Mouse (Mus musculus) embryonic facial prominence, embryonic 14.5 days (tissue): ENCODE data around the gene Isyna1. TPM values are rescaled to one million over a fixed set of nuclear protein-coding genes. Genes with fewer than 3 reads are reported as not detected.

Source experiments
- ATAC-seq: fragments of 200-750 bp; cut with Nextera tagmentation; 2 replicates; pipeline ENCODE4 v1.8.0; 2017; ENCODE audit warnings: low read depth, moderate number of reproducible peaks, moderate TSS enrichment
- DNase-seq: peaks from one replicate; pipeline ENCODE4 v3.0.0-alpha.2; 2015; ENCODE audit warnings: low spot score
- H3K27ac ChIP-seq: fragments of 300-500 bp; sonication (generic); replicated peaks from 2 replicates; pipeline ENCODE4 v1.5.1; 2014; ENCODE audit warnings: low read depth, mild to moderate bottlenecking, low read length, moderate library complexity
- H3K27me3 ChIP-seq: fragments of 300-500 bp; sonication (generic); replicated peaks from 2 replicates; pipeline ENCODE4 v1.6.1; 2014; ENCODE audit warnings: low read length; ENCODE audit not compliant: control insufficient read depth, insufficient read depth
- H3K36me3 ChIP-seq: fragments of 300-500 bp; sonication (generic); 2 replicates; pipeline ENCODE4 v1.6.1; 2014; ENCODE audit warnings: low read length, mixed read lengths; ENCODE audit not compliant: control insufficient read depth, insufficient read depth
- H3K4me1 ChIP-seq: fragments of 300-500 bp; sonication (generic); 2 replicates; pipeline ENCODE4 v1.6.1; 2014; ENCODE audit warnings: antibody characterized with exemption, low read length; ENCODE audit not compliant: control insufficient read depth, insufficient read depth
- H3K4me2 ChIP-seq: fragments of 300-500 bp; sonication (generic); 2 replicates; pipeline ENCODE4 v1.6.1; 2014; ENCODE audit warnings: low read depth, mild to moderate bottlenecking, low read length, moderate library complexity, mixed read lengths
- H3K4me3 ChIP-seq: fragments of 300-500 bp; sonication (generic); 2 replicates; pipeline ENCODE4 v1.5.1; 2014; ENCODE audit warnings: low read depth, mild to moderate bottlenecking, low read length
- H3K9ac ChIP-seq: fragments of 300-500 bp; sonication (generic); 2 replicates; pipeline ENCODE4 v1.6.1; 2014; ENCODE audit warnings: low read depth, mild to moderate bottlenecking, low read length, moderate library complexity, mixed read lengths
- H3K9me3 ChIP-seq: fragments of 300-500 bp; sonication (generic); 2 replicates; pipeline ENCODE4 v1.6.1; 2016; ENCODE audit warnings: low read length; ENCODE audit not compliant: control insufficient read depth
- WGBS: fragments of 180-500 bp; shearing (Covaris S2); extraction: QIAGEN DNeasy Blood & Tissue Kit; methylation state at CpG from one replicate; pipeline ENCODE4 v1.1.7; 2014; 5-methylcytosine and 5-hydroxymethylcytosine counted together
- polyA plus RNA-seq: library from polyadenylated mRNA; unstranded; fragments of >200 nt; fragmentation: Nextera tagmentation; extraction: Ambion mirVana; gene quantifications from 2 replicates; pipeline ENCODE4 v1.2.1, GENCODE M21; 2014

The Isyna1 gene
- polyA plus RNA-seq, 1 experiment from 2014 or later = 94.5 TPM

GRCm38 (mm10) chr8:70630532-70631381 is 36.6 kb downstream of the Isyna1 start:
- Histone ChIP-seq H3K36me3 (no peaks in the 10 kb centered on the region), H3K4me3 (peak overlapping the region; percentile 52), H3K9ac (peak overlapping the region; percentile 66), H3K27ac (no peak overlapping the region; the same call in 1 of the 2 replicates), H3K4me2 (peak overlapping the region; percentile 82), H3K27me3 (peaks cover 7% of the 10 kb centered on the region; the same call in 1 of the 2 replicates), H3K9me3 (no peaks in the 10 kb centered on the region), H3K4me1 (peaks cover 17% of the 10 kb centered on the region)
- WGBS = 14% methylated on average over 22 of the region's 22 CpGs
- DNase-seq (peak; percentile 65), ATAC-seq (peak; percentile 32; the same call in 1 of the 2 replicates)

GRCm38 (mm10) chr8:70631436-70631835 is 37.3 kb downstream of the Isyna1 start:
- no peak overlapping the region for H3K27ac ChIP-seq
- peaks cover 17% of the 10 kb centered on the region for H3K4me1 ChIP-seq
- 15% methylated on average over 18 of the region's 24 CpGs for WGBS
- no peaks in the 10 kb centered on the region for H3K36me3 ChIP-seq
- no peaks in the 10 kb centered on the region for H3K9me3 ChIP-seq
- H3K27me3 ChIP-seq = peaks cover 7% of the 10 kb centered on the region; the same call in 1 of the 2 replicates
- no peak overlapping the region for H3K4me3 ChIP-seq
- H3K9ac ChIP-seq = peak overlapping the region; percentile 30; the same call in 1 of the 2 replicates
- ATAC-seq (no peak), DNase-seq (peak; percentile 35)
- 0 out of 2 replicates have a peak overlapping the region, but pooled peaks have one; percentile 82 for H3K4me2 ChIP-seq

GRCm38 (mm10) chr8:70632346-70632892 is 38.2 kb downstream of the Isyna1 start, which contains the start of gene Gdf15:
Gdf15 (minus strand) TSS chr8:70632456.
- Histone ChIP-seq H3K4me2 (0 out of 2 replicates have a peak within 1 kb of the TSS, but pooled peaks have one; percentile 82), H3K27ac (no peak within 1 kb of the TSS), H3K4me1 (peaks cover 17% of the 10 kb centered on the region), H3K36me3 (no peaks in the 10 kb centered on the region), H3K9me3 (no peaks in the 10 kb centered on the region), H3K4me3 (no peak within 1 kb of the TSS), H3K9ac (peak within 1 kb of the TSS; percentile 30; the same call in 1 of the 2 replicates), H3K27me3 (peaks cover 7% of the 10 kb centered on the region; the same call in 1 of the 2 replicates)
- 74% methylated on average over 6 of the region's 6 CpGs for WGBS
- ATAC-seq (no peak), DNase-seq (no peak)

- 57% methylated on average over 6 of the region's 6 CpGs for WGBS
- H3K36me3 ChIP-seq = no peaks in the 10 kb centered on the region
- no peak overlapping the region for H3K27ac ChIP-seq
- no peak overlapping the region for H3K9ac ChIP-seq
- no peaks in the 10 kb centered on the region for H3K9me3 ChIP-seq
- no peak overlapping the region for H3K4me2 ChIP-seq
- H3K4me1 ChIP-seq = peaks cover 17% of the 10 kb centered on the region
- no peak overlapping the region for H3K4me3 ChIP-seq
- peaks cover 7% of the 10 kb centered on the region; the same call in 1 of the 2 replicates for H3K27me3 ChIP-seq
- DNase-seq (peak; percentile 48), ATAC-seq (no peak)
Observed at GRCm38 (mm10) chr8:70634066-70634465, 39.9 kb downstream of the Isyna1 start.

- WGBS = 74% methylated on average over 6 of the region's 6 CpGs
- no peak for ATAC-seq
- no peaks in the 10 kb centered on the region for H3K9me3 ChIP-seq
Observed at GRCm38 (mm10) chr8:70635527-70635926, 41.4 kb downstream of the Isyna1 start.

GRCm38 (mm10) chr8:70636838-70637237 is 42.7 kb downstream of the Isyna1 start:
- H3K4me2 ChIP-seq = no peak overlapping the region
- H3K27ac ChIP-seq = no peak overlapping the region
- ATAC-seq (no peak), DNase-seq (no peak)
- WGBS = 45% methylated on average over 8 of the region's 8 CpGs
- no peaks in the 10 kb centered on the region for H3K27me3 ChIP-seq
- no peaks in the 10 kb centered on the region for H3K36me3 ChIP-seq
- H3K9ac ChIP-seq = no peak overlapping the region; the same call in 1 of the 2 replicates
- H3K9me3 ChIP-seq = no peaks in the 10 kb centered on the region
- peaks cover 6% of the 10 kb centered on the region; the same call in 1 of the 2 replicates for H3K4me1 ChIP-seq
- H3K4me3 ChIP-seq = no peak overlapping the region

More at GRCm38 (mm10) chr8:70635527-70635926, 41.4 kb downstream of the Isyna1 start:
- Histone ChIP-seq H3K4me3 (no peak overlapping the region), H3K36me3 (no peaks in the 10 kb centered on the region), H3K4me1 (peaks cover 16% of the 10 kb centered on the region), H3K27ac (no peak overlapping the region), H3K4me2 (no peak overlapping the region), H3K27me3 (peaks cover 7% of the 10 kb centered on the region; the same call in 1 of the 2 replicates), H3K9ac (no peak overlapping the region)
- DNase-seq = no peak

GRCm38 (mm10) chr8:70638752-70639151 is 44.6 kb downstream of the Isyna1 start:
- Histone ChIP-seq H3K27me3 (no peaks in the 10 kb centered on the region), H3K36me3 (no peaks in the 10 kb centered on the region), H3K27ac (no peak overlapping the region; the same call in 1 of the 2 replicates), H3K4me3 (no peak overlapping the region), H3K9ac (no peak overlapping the region), H3K4me1 (peaks cover 4% of the 10 kb centered on the region; the same call in 1 of the 2 replicates), H3K4me2 (no peak overlapping the region), H3K9me3 (no peaks in the 10 kb centered on the region)
- 76% methylated on average over 9 of the region's 9 CpGs for WGBS
- DNase-seq (no peak), ATAC-seq (no peak)

GRCm38 (mm10) chr8:70643019-70643418 is 48.8 kb downstream of the Isyna1 start:
- Histone ChIP-seq H3K36me3 (no peaks in the 10 kb centered on the region), H3K27ac (no peak overlapping the region), H3K4me2 (no peak overlapping the region), H3K27me3 (no peaks in the 10 kb centered on the region), H3K4me3 (no peak overlapping the region), H3K9me3 (no peaks in the 10 kb centered on the region), H3K4me1 (no peaks in the 10 kb centered on the region), H3K9ac (no peak overlapping the region)
- WGBS = 67% methylated on average over 3 of the region's 3 CpGs
- DNase-seq = no peak
- ATAC-seq = no peak
